Mouse (Mus musculus) frontal cortex, adult 2 months (tissue): ENCODE data around the gene Abtb2. TPM values are rescaled to one million over a fixed set of nuclear protein-coding genes. Genes with fewer than 3 reads are reported as not detected.
"Not testable (repeated sequence)": the region's sequence is repeated elsewhere in the genome, so short reads cannot be mapped to it uniquely, and the experiment has no call there.

Source experiments
- DNase-seq, 2 experiments: peaks; one replicate each; pipeline ENCODE4 v3.0.0; 2022; ENCODE audit warnings: low spot score in 1 of 2; ENCODE audit errors: extremely low spot score in 1 of 2
- polyA plus RNA-seq: library from polyadenylated mRNA; depleted of rRNA; stranded (reverse); fragments of >200 nt; gene quantifications from 2 replicates; pipeline ENCODE4 v1.2.3, GENCODE M21; 2012; rRNA removed

Gene Abtb2
- polyA plus RNA-seq, result 12.0 TPM in 2 replicates

DNA sequence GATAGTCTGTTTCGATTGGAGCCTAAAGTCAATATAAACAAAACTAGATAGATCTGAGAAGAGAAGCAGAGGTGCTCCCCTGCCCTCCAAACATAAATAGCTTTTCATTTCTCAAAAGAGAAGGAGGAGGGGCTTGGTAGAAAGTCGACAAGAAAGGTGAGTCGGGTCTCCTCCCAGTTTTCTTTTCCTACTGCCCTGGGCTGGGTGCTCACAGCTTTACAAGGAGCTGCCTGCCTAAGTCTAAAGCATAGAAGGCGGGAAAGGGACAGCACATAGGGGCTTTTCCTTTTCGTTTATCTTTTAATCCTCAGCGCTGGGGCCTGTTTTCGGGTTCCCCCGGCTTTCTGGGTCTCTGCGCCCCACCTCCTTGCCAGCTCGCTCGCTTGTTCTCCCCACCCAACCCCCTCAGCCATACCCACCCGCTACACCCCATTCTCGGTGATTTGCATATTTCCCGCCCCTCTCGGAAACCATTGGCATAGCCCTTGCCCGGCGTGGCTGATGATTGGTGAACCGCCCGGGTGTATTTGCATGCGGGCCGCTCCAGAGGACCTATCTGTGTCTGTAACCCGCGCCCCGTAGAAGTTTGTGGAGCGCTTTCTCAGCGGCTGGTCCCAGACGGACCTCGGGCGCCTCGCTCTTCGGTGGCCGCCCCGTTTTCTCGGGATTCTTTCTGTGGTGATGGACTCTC, at the start of gene Abtb2:
TSS of gene Abtb2 (plus strand) at position 579 of the 691 bp plus-strand sequence.
- DNase-seq, result peak; percentile 71 to 91

DNA sequence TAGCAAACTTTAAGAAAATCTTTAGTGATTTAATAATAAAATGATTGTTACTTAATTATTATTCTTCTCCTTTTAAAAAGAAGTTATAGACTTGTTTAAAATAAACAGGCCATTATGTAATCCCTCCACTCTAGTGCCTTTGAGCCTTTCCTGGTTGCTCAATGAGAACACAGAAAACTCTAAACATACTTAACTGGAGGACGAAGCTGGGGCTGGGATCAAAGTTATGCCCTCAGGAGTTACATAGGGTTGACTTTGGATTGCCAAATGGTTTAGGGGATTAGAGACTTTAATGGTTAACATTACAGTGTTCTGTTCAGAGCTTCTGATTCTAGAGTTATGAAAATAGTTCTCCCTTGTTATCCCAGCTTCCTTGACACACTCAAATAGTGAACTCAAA, 49.6 kb upstream of the Abtb2 start:
- DNase-seq, result no peak

- DNase-seq, result no peak
Observed at GRCm38 (mm10) chr2:103525596-103525995, 40.5 kb upstream of the Abtb2 start.

GRCm38 (mm10) chr2:103547132-103547531, 19.0 kb upstream of the Abtb2 start:
- DNase-seq, result peak in 1 of 2 experiments; percentile 79

GRCm38 (mm10) chr2:103550301-103550700, 15.8 kb upstream of the Abtb2 start:
- DNase-seq, result not testable (repeated sequence)

DNA sequence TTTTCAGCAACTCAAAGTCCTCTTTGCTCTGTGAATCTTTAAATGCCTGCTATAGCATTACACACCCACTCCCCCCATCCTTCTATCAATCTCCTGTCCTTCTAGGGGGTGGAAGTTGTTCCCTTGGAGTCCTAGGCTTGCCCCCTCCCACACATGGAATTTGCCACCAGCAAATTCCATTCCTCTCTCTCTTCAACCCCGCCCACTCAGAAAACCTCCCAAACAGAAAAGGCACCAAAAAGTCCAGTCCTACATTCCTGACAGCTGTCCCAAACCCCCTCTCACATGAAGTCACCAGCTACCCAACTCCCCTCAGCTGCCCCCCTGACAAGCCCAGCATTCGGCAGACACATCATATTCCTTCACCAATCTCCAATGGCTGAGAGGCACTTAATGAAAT, 12.1 kb upstream of the Abtb2 start:
- no peak for DNase-seq

DNA sequence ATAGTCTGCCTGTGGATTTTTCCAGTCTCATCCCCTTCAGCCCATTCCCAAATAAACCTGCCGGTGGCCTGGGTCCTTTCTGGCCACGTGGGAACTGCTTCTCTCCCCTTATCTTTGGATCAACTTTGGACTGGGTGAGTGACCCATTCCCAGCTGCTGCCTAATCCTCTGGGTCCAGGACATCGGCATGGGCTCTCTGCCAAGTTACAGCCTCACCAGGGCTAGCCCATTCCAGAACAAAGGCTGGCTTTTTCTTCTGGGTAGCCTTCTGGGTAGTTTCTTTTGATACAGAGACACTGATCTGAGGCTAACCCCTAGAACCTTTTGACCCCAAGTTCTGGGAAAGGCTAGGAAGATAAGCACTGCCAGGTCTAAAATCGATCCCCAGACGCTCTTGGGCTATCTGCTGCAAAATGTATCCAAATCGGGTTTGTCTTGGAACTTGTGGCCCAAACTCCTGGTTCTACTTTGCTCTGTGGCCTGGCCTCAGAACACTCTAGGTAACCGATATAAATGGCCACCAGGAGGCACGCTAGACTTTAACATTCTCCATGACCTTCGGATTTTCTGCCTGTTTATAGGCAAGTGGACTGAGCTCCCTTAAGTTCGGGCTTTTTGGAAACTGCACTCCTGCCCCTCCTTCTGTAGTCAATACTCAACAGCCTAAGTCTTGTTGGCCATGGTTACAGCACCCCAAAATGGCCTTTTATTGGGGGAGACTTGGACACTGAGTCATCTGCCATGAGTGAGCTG, 9.8 kb upstream of the Abtb2 start:
- no peak for DNase-seq

DNA sequence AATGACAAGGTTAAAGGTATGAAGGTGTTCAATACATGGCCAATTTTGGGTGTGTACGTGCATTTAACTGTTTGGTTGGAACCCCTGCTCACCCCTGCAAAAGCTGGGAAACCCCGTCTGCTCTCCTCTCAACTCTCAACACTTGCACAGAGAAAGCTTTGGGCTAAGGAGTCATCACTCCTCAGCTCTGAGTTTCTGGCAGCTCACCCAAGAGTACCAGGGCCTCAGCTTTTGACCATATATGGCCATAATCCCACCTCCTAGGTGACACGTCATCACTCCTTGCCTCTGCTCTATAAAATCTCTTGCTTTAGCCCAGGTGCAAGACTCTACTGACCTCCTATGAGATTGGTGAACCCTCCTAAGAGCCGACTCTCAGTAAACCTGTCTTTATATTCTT, 5.2 kb upstream of the Abtb2 start:
- no peak for DNase-seq

DNA sequence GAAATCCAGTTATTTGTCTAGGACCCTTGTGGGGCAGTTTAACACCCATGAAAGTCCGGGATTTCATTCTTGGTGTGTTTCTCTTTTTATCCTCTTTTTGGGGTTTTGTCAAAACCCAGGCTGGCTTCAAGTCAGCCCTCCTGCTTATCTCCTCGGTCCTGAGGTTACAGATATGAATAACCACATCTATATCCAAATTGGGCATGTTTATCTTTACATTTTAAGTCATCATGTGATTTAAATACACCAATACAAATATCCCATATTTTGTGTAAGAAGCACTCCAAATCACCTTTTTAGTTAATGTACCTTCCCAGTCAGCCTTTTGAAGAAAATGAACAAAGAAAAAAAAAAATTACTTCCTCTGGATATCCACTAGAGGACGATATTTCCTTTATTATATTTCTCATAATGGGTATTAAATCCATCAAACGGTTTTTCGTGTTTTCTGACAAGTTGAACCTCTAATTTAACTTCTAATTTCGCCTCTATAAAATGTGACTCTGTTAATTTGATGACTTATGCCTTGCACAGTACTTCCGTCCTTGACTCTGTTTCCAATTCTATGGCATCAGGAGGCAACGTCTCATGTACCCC, 1.6 kb upstream of the Abtb2 start:
- DNase-seq, result peak in 1 of 2 experiments; percentile 7

- peak; percentile 18 to 47 for DNase-seq
Observed at GRCm38 (mm10) chr2:103565171-103565591, 929 bp upstream of the Abtb2 start.

- DNase-seq, result no peak
Observed at GRCm38 (mm10) chr2:103566423-103566712, 258 bp downstream of the Abtb2 start.

DNA sequence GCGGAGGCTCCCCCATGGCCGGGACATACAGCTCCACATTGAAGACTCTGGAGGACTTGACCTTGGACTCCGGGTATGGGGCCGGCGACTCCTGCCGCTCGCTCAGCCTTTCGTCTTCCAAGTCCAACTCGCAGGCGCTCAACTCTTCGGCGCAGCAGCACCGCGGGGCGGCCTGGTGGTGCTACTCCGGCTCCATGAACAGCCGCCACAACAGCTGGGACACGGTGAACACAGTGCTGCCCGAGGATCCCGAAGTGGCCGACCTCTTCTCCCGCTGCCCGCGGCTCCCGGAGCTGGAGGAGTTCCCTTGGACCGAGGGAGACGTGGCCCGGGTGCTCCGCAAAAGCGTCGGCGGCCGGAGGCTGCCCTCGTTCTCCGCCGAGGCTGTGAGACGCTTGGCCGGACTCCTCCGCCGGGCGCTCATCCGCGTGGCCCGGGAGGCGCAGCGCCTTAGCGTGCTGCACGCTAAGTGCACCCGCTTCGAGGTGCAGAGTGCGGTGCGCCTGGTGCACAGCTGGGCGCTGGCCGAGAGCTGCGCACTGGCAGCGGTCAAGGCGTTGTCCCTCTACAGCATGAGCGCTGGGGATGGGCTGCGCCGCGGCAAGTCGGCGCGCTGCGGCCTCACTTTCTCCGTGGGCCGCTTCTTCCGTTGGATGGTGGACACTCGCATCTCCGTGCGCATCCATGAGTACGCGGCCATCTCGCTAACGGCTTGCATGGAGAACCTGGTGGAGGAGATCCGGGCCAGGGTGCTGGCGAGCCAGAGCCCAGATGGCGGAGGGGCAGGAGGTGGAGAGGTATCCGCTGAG, 807 bp downstream of the Abtb2 start:
- peak in 1 of 2 experiments; percentile 33 for DNase-seq

GRCm38 (mm10) chr2:103568161-103568560, 2.1 kb downstream of the Abtb2 start:
- DNase-seq, result no peak

- no peak for DNase-seq
Observed at GRCm38 (mm10) chr2:103569716-103570115, 3.6 kb downstream of the Abtb2 start.

DNA sequence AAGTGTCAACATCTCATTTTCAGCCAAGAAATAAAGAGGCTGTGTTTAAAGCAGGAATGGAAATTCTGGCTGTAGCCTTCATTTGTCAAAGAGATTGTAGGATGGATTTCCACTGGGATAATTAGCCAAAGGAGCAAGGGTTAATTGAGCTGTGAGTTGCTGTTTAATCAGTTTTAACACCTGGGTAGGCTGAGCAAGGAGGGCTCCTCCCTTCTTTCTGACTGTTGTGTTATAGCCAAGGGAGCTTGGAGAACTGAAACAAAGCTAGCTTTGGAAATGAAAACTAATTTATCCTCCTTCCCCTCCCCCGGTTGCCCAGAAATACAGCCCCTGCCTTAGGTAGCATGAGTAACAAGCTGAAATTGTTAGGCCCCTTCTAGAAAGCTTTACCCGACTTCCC, 6.2 kb downstream of the Abtb2 start:
- no peak for DNase-seq

DNA sequence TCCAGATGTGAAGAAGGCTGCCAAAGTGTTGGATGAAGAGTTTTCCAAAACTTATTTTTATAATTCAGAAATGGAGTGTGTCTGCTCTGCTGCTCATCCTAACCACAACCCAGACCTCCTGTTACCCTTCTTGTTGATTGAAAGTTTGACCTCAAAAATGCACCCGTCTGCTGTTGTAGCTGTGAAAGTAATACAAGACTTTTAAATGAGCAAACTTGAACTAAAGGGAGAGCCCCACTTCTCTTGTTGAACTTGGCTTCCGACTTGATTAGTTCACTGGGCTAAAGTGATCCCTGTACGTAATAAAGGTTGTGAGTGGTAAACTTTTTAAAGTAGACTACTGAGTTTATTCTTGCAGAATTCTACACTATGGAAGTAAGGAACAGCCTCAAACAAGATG, 10.3 kb downstream of the Abtb2 start:
- DNase-seq, result no peak

- DNase-seq, result no peak
Observed at GRCm38 (mm10) chr2:103577752-103578662, 11.9 kb downstream of the Abtb2 start.

- no peak for DNase-seq
Observed at GRCm38 (mm10) chr2:103578663-103579213, 12.6 kb downstream of the Abtb2 start.

DNA sequence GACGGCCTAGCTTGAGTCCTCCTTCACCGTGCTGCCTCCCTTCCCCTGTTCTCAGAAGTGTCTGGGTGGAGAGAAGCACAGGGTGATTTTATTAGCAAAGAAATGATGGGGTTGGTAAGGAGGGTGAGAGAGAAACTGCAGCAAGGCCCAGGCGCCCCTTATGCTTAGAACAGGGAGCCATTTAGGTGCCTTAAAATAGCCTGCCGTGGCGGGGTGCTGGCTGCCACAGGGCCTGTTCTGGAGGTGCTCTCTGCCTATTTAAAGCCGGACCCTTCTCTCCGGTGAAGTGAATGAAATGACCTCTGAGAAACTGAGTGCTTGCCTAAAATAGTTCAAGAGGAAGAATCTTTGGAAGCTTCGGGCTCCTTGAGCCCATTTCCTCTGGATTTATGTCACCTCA, 14.6 kb downstream of the Abtb2 start:
- DNase-seq, result no peak
